Mouse (Mus musculus): Measurements from ENCODE around the gene Phf11d. TPM values are rescaled to one million over a fixed set of nuclear protein-coding genes. Genes with fewer than 3 reads are reported as not detected.

Phf11d gene
- polyA plus RNA-seq (2017; shearing (Covaris generic)) = 17.7 TPM

GRCm38 (mm10) chr14:59365244-59365644, at the start of gene Phf11d:
Gene Phf11d (minus strand): TSS chr14:59365470.

GRCm38 (mm10) chr14:59395281-59395680, 30.0 kb upstream of the Phf11d start, which contains the start of gene Phf11c:
Gene Phf11c (minus strand): TSS chr14:59395381.

GRCm38 (mm10) chr14:59341189-59341588, 24.1 kb downstream of the Phf11d start, which contains the start of gene Phf11b:
Gene Phf11b (minus strand): TSS chr14:59341351.

Other genes with a start within 250 kb of the Phf11d start
- gene 1700129C05Rik, start 222.6 kb downstream of the Phf11d start, polyA plus RNA-seq (2017; shearing (Covaris generic)) = not detected
- not detected for gene Gm5142, start 186.7 kb downstream of the Phf11d start, polyA plus RNA-seq (2017; shearing (Covaris generic))
- gene Rcbtb1, start 164.3 kb downstream of the Phf11d start, polyA plus RNA-seq (2017; shearing (Covaris generic)) = 21.1 TPM
- 10.5 TPM for gene Gm6904, start 105.3 kb downstream of the Phf11d start, polyA plus RNA-seq (2017; shearing (Covaris generic))
- 44.9 TPM for gene Phf11a, start 67.9 kb downstream of the Phf11d start, polyA plus RNA-seq (2017; shearing (Covaris generic))
- gene Phf11b, start 24.1 kb downstream of the Phf11d start, polyA plus RNA-seq (2017; shearing (Covaris generic)) = 249 TPM
- gene Phf11c, start 29.9 kb upstream of the Phf11d start, polyA plus RNA-seq (2017; shearing (Covaris generic)) = 27.2 TPM
- gene Setdb2, start 75.4 kb upstream of the Phf11d start, polyA plus RNA-seq (2017; shearing (Covaris generic)) = 28.6 TPM
- gene Cab39l, start 75.5 kb upstream of the Phf11d start, polyA plus RNA-seq (2017; shearing (Covaris generic)) = 59.1 TPM
- gene Cdadc1, start 232.5 kb upstream of the Phf11d start, polyA plus RNA-seq (2017; shearing (Covaris generic)) = 38.4 TPM